Mouse (Mus musculus) heart, adult 2 months (tissue): ENCODE measurements around the gene Tmem240. TPM values are rescaled to one million over a fixed set of nuclear protein-coding genes. Genes with fewer than 3 reads are reported as not detected.

Source experiments
- DNase-seq, 2 experiments: peaks; one replicate each; pipeline ENCODE4 v3.0.0; 2021
- H3K27ac ChIP-seq: fragments of 200-600 bp; 2 replicates; pipeline ENCODE4 v1.8.1; 2022
- H3K27me3 ChIP-seq: fragments of 200-500 bp; 2 replicates; pipeline ENCODE4 v1.6.1; 2012; ENCODE audit warnings: mild to moderate bottlenecking, low read length, inconsistent platforms, mixed read lengths; ENCODE audit not compliant: control insufficient read depth, insufficient read depth
- H3K36me3 ChIP-seq: fragments of 200-500 bp; 2 replicates; pipeline ENCODE4 v1.6.1; 2012; ENCODE audit warnings: low read length, inconsistent platforms; ENCODE audit not compliant: control insufficient read depth, insufficient read depth
- H3K4me1 ChIP-seq: fragments of 200-500 bp; 2 replicates; pipeline ENCODE4 v1.6.1; 2011; ENCODE audit warnings: low read length; ENCODE audit not compliant: control insufficient read depth, insufficient read depth
- H3K4me3 ChIP-seq: fragments of 200-600 bp; 2 replicates; pipeline ENCODE4 v1.8.1; 2022
- H3K79me2 ChIP-seq: fragments of 200-500 bp; replicated peaks from 2 replicates; pipeline ENCODE4 v1.6.1; 2012; ENCODE audit warnings: mild to moderate bottlenecking, inconsistent platforms, low read length, moderate library complexity, mixed read lengths; ENCODE audit not compliant: control insufficient read depth, insufficient read depth
- H3K9ac ChIP-seq: fragments of 200-500 bp; 2 replicates; pipeline ENCODE4 v1.6.1; 2012; ENCODE audit warnings: low read depth, mild to moderate bottlenecking, control low read depth, inconsistent platforms, low read length, mixed read lengths
- CTCF ChIP-seq: fragments of 200-600 bp; IDR thresholded peaks from 2 replicates; pipeline ENCODE4 v1.8.1; 2022; ENCODE audit warnings: antibody characterized with exemption, mild to moderate bottlenecking, moderate library complexity
- EP300 ChIP-seq: fragments of 200-500 bp; IDR thresholded peaks from 2 replicates; pipeline ENCODE4 v1.6.1; 2011; ENCODE audit warnings: low read depth, low read length, control low read depth; ENCODE audit not compliant: insufficient read depth
- POLR2A ChIP-seq: fragments of 200-500 bp; IDR thresholded peaks from 2 replicates; pipeline ENCODE4 v1.6.1; 2011; ENCODE audit warnings: mild to moderate bottlenecking, low read depth, low read length, control low read depth; ENCODE audit not compliant: insufficient read depth
- WGBS: fragments of 180-500 bp; shearing (Covaris S2); methylation state at CpG from one replicate; pipeline ENCODE4 v1.1.7; 2018; 5-methylcytosine and 5-hydroxymethylcytosine counted together
- intact Hi-C: fragments of 180-260 bp; cut with DNase I; formaldehyde crosslinking; loops from one replicate; pipeline ENCODE4 v1.15.1; 2025
- polyA plus RNA-seq: library from polyadenylated mRNA; depleted of rRNA; stranded (reverse); fragments of >200 nt; gene quantifications from 2 replicates; pipeline ENCODE4 v1.2.3, GENCODE M21; 2012
- total RNA-seq, 2 experiments: library from RNA; stranded (reverse); gene quantifications; 2 replicates each; pipeline ENCODE4 v1.2.3; 2021

Tmem240 gene
- total and polyA plus RNA-seq, 3 experiments: 0.26 to 0.33 (median 0.32) TPM

DNA sequence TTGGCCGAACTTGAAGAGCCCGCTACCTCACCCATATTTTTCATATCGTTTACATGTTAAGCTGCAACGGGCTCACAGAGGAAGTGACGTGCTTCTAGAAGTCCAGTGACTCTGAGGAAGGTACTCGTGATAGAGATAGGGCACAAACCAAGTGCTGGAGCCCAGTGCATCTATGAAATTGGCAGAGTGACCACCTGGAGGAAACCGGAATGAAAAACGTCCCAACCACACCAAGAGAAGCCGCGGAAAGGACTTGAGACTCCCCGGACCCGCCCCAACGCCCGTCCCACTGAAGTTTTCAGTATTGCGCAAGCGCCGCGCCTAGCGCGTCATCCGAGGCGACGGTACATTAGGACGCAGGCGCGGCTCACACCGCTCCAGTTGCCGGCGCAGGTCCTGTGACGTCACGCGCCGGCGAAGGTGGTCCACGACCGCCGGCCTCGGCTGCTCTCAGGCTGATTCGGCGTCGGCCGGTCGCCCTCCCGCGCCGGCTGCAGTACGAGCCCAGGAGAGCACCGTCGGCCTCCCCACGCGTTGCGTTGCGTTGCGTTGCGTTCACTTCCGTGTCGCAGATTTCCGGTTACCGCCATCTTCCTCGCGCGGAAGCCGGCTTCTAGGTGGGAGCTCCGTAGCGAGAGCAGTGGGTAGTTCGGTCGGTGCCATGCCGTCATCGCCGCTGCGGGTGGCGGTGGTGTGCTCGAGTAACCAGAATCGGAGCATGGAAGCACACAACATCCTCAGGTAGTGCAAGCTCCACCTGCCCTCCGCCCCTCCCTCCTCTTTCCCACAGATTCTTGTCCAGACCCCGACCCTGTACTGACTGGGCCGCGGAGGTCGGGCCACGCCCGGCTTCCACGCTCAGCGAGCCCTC, 29.6 kb upstream of the Tmem240 start, which contains the start of gene Ssu72:
Gene Ssu72 (plus strand): TSS at position 80 of the 871 bp plus-strand sequence.
- WGBS: under 1% methylated on average over 83 of the region's 83 CpGs
- peaks cover 7% of the 10 kb centered on the region for H3K79me2 ChIP-seq
- no peaks in the 10 kb centered on the region for H3K27me3 ChIP-seq
- peaks cover 4% of the 10 kb centered on the region for H3K4me1 ChIP-seq
- peak; percentile 96 for DNase-seq
- H3K27ac ChIP-seq: peak within 1 kb of the TSS; percentile 96
- H3K36me3 ChIP-seq: peaks cover 14% of the 10 kb centered on the region
- H3K9ac ChIP-seq: peak within 1 kb of the TSS; percentile 89
- H3K4me3 ChIP-seq: peak within 1 kb of the TSS; percentile 95
- TF ChIP-seq POLR2A (peak; percentile 77), CTCF (no peak)
- intact Hi-C loops: loop anchor here (5.0 kb wide), 3 partner anchors 38 to 223 kb away; partner anchors contain the start of gene Mib2

GRCm38 (mm10) chr4:155705592-155705929, 29.0 kb upstream of the Tmem240 start:
- H3K4me1 ChIP-seq: peaks cover 7% of the 10 kb centered on the region
- H3K36me3 ChIP-seq: peaks cover 19% of the 10 kb centered on the region
- WGBS: under 1% methylated on average over 19 of the region's 19 CpGs
- peak overlapping the region; percentile 95 for H3K4me3 ChIP-seq
- H3K27ac ChIP-seq: peak overlapping the region; percentile 96
- DNase-seq: no peak
- intact Hi-C loops: loop anchor here (5.0 kb wide), 1 partner anchor 78 kb away; no protein-coding TSS in a partner anchor
- H3K79me2 ChIP-seq: peaks cover 7% of the 10 kb centered on the region
- TF ChIP-seq EP300: no peak
- TF ChIP-seq POLR2A: no peak
- H3K27me3 ChIP-seq: no peaks in the 10 kb centered on the region
- peak overlapping the region; percentile 89 for H3K9ac ChIP-seq

- DNase-seq: no peak
- Histone ChIP-seq H3K27me3 (no peaks in the 10 kb centered on the region), H3K9ac (no peak overlapping the region), H3K4me3 (no peak overlapping the region), H3K4me1 (peaks cover 12% of the 10 kb centered on the region), H3K27ac (peak overlapping the region; percentile 6; the same call in 1 of the 2 replicates), H3K79me2 (peaks cover 10% of the 10 kb centered on the region), H3K36me3 (peaks cover 36% of the 10 kb centered on the region)
- intact Hi-C loops: loop anchor here (5.0 kb wide), 1 partner anchor 81 kb away; no protein-coding TSS in a partner anchor
- TF ChIP-seq EP300 (no peak), CTCF (no peak), POLR2A (no peak)
- 37% methylated on average over 2 of the region's 2 CpGs for WGBS
Measured at GRCm38 (mm10) chr4:155708582-155708981, 26.0 kb upstream of the Tmem240 start.

GRCm38 (mm10) chr4:155708988-155709387, 25.6 kb upstream of the Tmem240 start:
- H3K4me1 ChIP-seq: peaks cover 12% of the 10 kb centered on the region
- H3K79me2 ChIP-seq: peaks cover 12% of the 10 kb centered on the region
- peaks cover 38% of the 10 kb centered on the region for H3K36me3 ChIP-seq
- DNase-seq: no peak
- intact Hi-C loops: loop anchor here (5.0 kb wide), 1 partner anchor 82 kb away; no protein-coding TSS in a partner anchor
- H3K9ac ChIP-seq: no peak overlapping the region
- peak overlapping the region; percentile 6; the same call in 1 of the 2 replicates for H3K27ac ChIP-seq
- TF ChIP-seq POLR2A (no peak), CTCF (no peak), EP300 (no peak)
- no peak overlapping the region for H3K4me3 ChIP-seq
- H3K27me3 ChIP-seq: no peaks in the 10 kb centered on the region

DNA sequence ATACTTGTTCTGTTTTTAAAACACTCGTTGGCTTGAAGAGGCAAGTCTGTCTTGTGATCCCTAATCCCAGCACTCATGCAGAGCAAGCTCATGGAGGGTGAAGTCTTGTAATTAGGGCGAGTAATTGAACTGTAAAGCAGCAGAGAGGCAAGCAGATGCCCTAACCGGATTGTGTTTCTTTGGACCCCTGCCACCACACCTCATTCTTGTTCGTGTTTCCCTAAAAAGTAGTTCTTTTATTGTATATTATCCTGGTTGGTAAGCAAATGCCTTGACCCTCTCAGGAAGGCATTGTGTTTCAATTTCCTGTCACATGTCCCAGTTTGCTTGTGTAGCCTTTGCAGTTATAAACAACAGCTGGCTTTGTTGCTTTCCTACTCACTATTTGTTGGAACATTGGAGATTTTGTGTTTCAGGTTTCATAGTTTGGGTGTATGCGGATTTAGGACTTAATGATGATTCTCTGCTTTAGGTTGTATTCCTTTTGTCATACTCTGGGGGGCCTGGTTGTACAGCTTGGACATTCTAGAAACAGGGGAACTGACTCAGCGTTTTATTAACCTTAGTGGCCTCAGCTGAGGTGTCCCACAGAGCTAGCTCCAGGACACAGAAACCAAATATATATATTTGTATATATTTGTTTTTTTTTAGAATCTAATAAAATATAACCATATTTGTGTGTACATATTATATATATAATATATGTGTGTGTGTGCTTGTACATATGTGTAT, 23.9 kb upstream of the Tmem240 start:
- WGBS: 30% methylated on average over 6 of the region's 6 CpGs
- no peaks in the 10 kb centered on the region for H3K27me3 ChIP-seq
- H3K4me3 ChIP-seq: no peak overlapping the region; the same call in 1 of the 2 replicates
- H3K9ac ChIP-seq: no peak overlapping the region
- DNase-seq: peak in 1 of 2 experiments; percentile 25
- peak overlapping the region; percentile 81 for H3K27ac ChIP-seq
- H3K79me2 ChIP-seq: peaks cover 9% of the 10 kb centered on the region; the same call in 1 of the 2 replicates
- H3K36me3 ChIP-seq: peaks cover 40% of the 10 kb centered on the region
- intact Hi-C loops: no loop called here
- TF ChIP-seq EP300 (no peak), CTCF (no peak)
- H3K4me1 ChIP-seq: peaks cover 10% of the 10 kb centered on the region
